Mouse (Mus musculus): Measurements from ENCODE around the gene Flt1. TPM values are rescaled to one million over a fixed set of nuclear protein-coding genes. Genes with fewer than 3 reads are reported as not detected.

The Flt1 gene
- polyA plus RNA-seq, 1 experiment from 2014 or later: 9.5 TPM

DNA sequence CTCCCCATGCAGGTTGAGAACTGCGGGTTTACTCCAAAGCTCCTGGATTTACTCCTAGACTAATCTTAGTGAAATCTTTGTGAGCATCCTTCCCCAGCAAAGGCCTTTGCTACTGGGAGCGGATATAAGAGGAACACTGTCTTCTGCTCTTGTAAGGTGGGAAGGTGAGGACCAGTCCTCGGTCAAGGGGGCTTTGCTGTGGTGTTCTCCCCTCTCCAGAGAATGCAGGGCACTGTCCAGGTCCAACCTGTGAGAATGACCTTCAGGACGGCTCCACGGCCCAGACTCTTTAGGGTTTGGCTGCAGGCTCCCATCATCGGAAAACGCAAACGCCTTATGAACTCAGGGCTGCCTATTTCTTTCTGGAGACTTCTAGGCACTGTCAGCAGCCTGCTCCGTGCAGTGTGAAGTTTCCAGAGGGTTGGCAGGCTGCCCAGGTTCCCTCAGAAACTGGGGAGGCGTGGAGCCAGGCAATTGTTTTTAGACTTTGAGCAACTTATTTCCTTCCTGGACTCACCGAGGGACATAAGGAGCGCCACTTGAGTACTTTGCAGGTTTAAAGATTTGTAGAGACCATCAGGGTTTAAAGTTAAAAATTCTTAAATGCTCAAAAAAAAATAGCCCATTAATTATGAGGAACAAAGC lies 80.7 kb downstream of the Flt1 start:
- Histone ChIP-seq H3K36me3 (replicated peaks) (no peaks in the 10 kb centered on the region), H3K4me3 (no peak overlapping the region), H3K27ac (replicated peaks) (0 out of 2 replicates have a peak overlapping the region, but pooled peaks have one; percentile 25), H3K9me3 (no peaks in the 10 kb centered on the region), H3K4me1 (peaks cover 28% of the 10 kb centered on the region), H3K27me3 (replicated peaks; ENCODE audit: low read depth, poor library complexity, severe bottlenecking) (no peaks in the 10 kb centered on the region)
- DNase-seq (ENCODE audit: low spot score): no peak
- WGBS: 79% methylated on average over 12 of the region's 12 CpGs

DNA sequence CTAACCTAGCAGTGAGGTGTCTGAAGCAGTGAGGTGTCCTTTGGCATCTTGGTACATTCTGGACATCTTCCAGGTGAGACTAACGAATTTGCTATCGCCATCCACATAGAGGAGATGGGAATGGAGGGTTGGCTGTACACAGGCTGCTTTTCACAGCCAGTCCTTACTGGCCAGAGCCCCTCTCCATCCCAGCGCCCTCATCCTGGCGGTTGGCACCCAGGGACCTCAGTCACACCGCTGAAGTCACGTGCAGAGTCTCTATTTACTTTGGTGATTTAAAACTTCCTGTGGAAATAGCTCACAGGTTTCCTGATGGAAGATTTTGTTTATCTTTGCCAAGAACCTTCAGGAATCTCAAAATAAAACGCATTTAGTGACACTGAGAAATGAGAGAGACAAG lies 84.4 kb downstream of the Flt1 start:
- WGBS: 55% methylated on average over 7 of the region's 7 CpGs
- H3K27me3 ChIP-seq (replicated peaks; ENCODE audit: low read depth, poor library complexity, severe bottlenecking): no peaks in the 10 kb centered on the region
- H3K4me3 ChIP-seq: no peak overlapping the region
- no peak overlapping the region for H3K27ac ChIP-seq (replicated peaks)
- H3K9me3 ChIP-seq: no peaks in the 10 kb centered on the region
- H3K4me1 ChIP-seq: peaks cover 32% of the 10 kb centered on the region
- H3K36me3 ChIP-seq (replicated peaks): no peaks in the 10 kb centered on the region
- DNase-seq (ENCODE audit: low spot score): no peak

- DNase-seq (ENCODE audit: low spot score): no peak
- Histone ChIP-seq H3K27me3 (replicated peaks; ENCODE audit: low read depth, poor library complexity, severe bottlenecking) (no peaks in the 10 kb centered on the region), H3K27ac (replicated peaks) (no peak overlapping the region), H3K4me3 (no peak overlapping the region), H3K9me3 (no peaks in the 10 kb centered on the region), H3K4me1 (peaks cover 23% of the 10 kb centered on the region), H3K36me3 (replicated peaks) (no peaks in the 10 kb centered on the region)
- WGBS: 91% methylated on average over 5 of the region's 5 CpGs
Measured at GRCm38 (mm10) chr5:147639940-147640339, 85.9 kb downstream of the Flt1 start.

DNA sequence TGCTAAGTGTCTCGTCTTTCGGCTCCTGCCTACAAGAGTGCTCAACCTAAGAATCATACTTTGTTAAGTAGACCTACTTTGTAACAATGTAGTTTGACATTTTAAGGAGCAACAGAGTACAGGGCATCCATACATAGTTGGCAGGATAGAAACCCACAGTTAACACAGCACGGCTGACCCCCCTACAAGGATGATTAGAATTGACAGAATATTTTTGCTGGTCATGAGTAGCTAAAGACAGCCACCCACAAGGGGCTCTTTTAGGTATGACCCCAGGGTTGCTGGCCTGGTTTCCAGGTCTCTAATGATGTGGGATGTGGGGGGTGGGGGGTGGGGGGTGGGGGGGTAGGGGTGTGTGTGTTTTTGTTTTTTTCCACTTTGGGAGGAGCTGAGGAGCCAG lies 89.1 kb downstream of the Flt1 start:
- no peak for DNase-seq (ENCODE audit: low spot score)
- H3K4me1 ChIP-seq: peaks cover 19% of the 10 kb centered on the region
- no peaks in the 10 kb centered on the region for H3K27me3 ChIP-seq (replicated peaks; ENCODE audit: low read depth, poor library complexity, severe bottlenecking)
- 74% methylated on average over 3 of the region's 3 CpGs for WGBS
- H3K9me3 ChIP-seq: no peaks in the 10 kb centered on the region
- H3K4me3 ChIP-seq: no peak overlapping the region
- no peak overlapping the region for H3K27ac ChIP-seq (replicated peaks)
- H3K36me3 ChIP-seq (replicated peaks): no peaks in the 10 kb centered on the region

GRCm38 (mm10) chr5:147635883-147636282 lies 89.9 kb downstream of the Flt1 start:
- no peak for DNase-seq (ENCODE audit: low spot score)
- 81% methylated on average over 8 of the region's 8 CpGs for WGBS
- Histone ChIP-seq H3K27ac (replicated peaks) (no peak overlapping the region), H3K9me3 (no peaks in the 10 kb centered on the region), H3K27me3 (replicated peaks; ENCODE audit: low read depth, poor library complexity, severe bottlenecking) (no peaks in the 10 kb centered on the region), H3K36me3 (replicated peaks) (no peaks in the 10 kb centered on the region), H3K4me1 (peaks cover 13% of the 10 kb centered on the region), H3K4me3 (no peak overlapping the region)

GRCm38 (mm10) chr5:147634016-147634415 lies 91.8 kb downstream of the Flt1 start:
- no peaks in the 10 kb centered on the region for H3K27me3 ChIP-seq (replicated peaks; ENCODE audit: low read depth, poor library complexity, severe bottlenecking)
- no peaks in the 10 kb centered on the region for H3K36me3 ChIP-seq (replicated peaks)
- H3K4me1 ChIP-seq: peaks cover 13% of the 10 kb centered on the region
- H3K4me3 ChIP-seq: peak overlapping the region; percentile 39
- H3K9me3 ChIP-seq: no peaks in the 10 kb centered on the region
- no peak overlapping the region for H3K27ac ChIP-seq (replicated peaks)
- 28% methylated on average over 11 of the region's 11 CpGs for WGBS
- peak; percentile 40 for DNase-seq (ENCODE audit: low spot score)

GRCm38 (mm10) chr5:147632716-147633115 lies 93.1 kb downstream of the Flt1 start:
- Histone ChIP-seq H3K4me1 (peaks cover 12% of the 10 kb centered on the region), H3K4me3 (no peak overlapping the region), H3K27me3 (replicated peaks; ENCODE audit: low read depth, poor library complexity, severe bottlenecking) (no peaks in the 10 kb centered on the region), H3K9me3 (no peaks in the 10 kb centered on the region), H3K27ac (replicated peaks) (no peak overlapping the region), H3K36me3 (replicated peaks) (no peaks in the 10 kb centered on the region)
- no peak for DNase-seq (ENCODE audit: low spot score)
- WGBS: 86% methylated on average over 4 of the region's 4 CpGs

DNA sequence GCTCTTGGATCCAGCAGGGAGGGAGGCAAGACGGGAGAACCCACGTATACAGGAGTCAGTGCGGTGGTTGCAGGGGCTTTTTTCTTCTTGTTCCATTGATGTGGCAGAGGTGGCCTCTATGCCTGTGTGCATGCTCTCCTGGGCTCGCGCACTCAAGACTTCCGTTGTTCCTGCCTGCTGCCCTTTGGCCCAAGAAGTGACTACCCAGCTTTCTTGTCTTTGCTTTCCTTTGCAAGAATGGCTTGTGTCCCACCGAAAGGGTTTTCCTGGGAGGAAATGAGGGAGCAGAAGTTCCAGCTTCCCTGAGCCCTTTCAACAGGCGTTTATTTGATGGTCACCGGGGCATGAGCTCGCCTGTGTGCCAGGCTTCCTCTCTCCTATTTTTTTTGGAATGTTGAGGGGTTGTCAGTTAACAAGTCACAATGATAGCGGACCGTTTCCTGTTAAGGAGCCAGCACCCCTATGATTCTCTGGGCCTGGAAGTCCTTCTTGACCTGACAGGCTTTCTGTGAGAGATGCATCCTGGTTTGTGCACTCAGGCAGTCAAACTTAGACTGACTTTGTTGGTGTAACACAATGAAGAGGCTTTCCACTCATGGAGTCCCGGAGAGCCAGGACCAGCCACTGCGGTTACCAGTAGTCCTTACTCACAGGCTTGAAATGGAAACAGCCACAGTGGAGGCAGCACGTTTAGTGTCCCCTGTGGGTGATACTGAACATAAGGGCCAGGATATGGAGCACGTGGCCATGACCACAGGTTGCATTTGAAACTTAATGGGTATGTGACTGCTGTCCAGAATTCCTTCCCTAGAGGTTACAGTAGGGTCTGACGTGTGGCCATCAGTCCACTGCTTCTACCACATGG lies 95.2 kb downstream of the Flt1 start:
- peaks cover 6% of the 10 kb centered on the region for H3K4me1 ChIP-seq
- no peaks in the 10 kb centered on the region for H3K27me3 ChIP-seq (replicated peaks; ENCODE audit: low read depth, poor library complexity, severe bottlenecking)
- H3K4me3 ChIP-seq: no peak overlapping the region
- no peak overlapping the region for H3K27ac ChIP-seq (replicated peaks)
- no peaks in the 10 kb centered on the region for H3K36me3 ChIP-seq (replicated peaks)
- no peak for DNase-seq (ENCODE audit: low spot score)
- WGBS: 85% methylated on average over 17 of the region's 17 CpGs
- H3K9me3 ChIP-seq: no peaks in the 10 kb centered on the region

DNA sequence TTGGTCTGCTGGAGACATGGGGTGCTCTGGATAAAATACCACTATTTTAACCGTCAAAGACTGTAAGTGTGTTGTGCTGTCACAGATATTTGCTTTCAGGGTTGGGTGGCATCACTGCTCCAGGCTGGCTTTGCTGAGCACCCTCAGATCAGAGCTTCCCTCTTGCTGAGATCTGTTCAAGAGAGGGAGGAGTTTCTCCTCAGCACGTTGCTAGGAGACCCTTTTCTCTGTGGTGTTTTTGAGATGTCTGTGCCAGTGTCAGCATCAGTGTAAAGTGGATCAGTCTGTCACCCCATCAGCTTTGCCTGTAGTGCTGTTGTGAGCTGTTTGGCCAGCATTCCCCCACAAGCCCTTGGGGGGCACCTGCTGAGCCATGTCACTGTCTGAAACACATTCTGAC lies 98.9 kb downstream of the Flt1 start:
- no peaks in the 10 kb centered on the region for H3K36me3 ChIP-seq (replicated peaks)
- H3K27me3 ChIP-seq (replicated peaks; ENCODE audit: low read depth, poor library complexity, severe bottlenecking): no peaks in the 10 kb centered on the region
- no peak overlapping the region for H3K27ac ChIP-seq (replicated peaks)
- no peak overlapping the region for H3K4me3 ChIP-seq
- DNase-seq (ENCODE audit: low spot score): no peak
- H3K4me1 ChIP-seq: no peaks in the 10 kb centered on the region
- H3K9me3 ChIP-seq: no peaks in the 10 kb centered on the region
- 67% methylated on average over 2 of the region's 2 CpGs for whole genome bisulfite sequencing

GRCm38 (mm10) chr5:147623747-147624146 lies 102.1 kb downstream of the Flt1 start:
- WGBS: 90% methylated on average over 10 of the region's 10 CpGs
- Histone ChIP-seq H3K27ac (replicated peaks) (no peak overlapping the region), H3K4me3 (no peak overlapping the region), H3K4me1 (peaks cover 15% of the 10 kb centered on the region), H3K27me3 (replicated peaks; ENCODE audit: low read depth, poor library complexity, severe bottlenecking) (no peaks in the 10 kb centered on the region), H3K9me3 (no peaks in the 10 kb centered on the region), H3K36me3 (replicated peaks) (no peaks in the 10 kb centered on the region)
- DNase-seq (ENCODE audit: low spot score): no peak

- WGBS: 18% methylated on average over 2 of the region's 2 CpGs
- peak overlapping the region; percentile 40; the same call in 1 of the 2 replicates for H3K27ac ChIP-seq (replicated peaks)
- no peaks in the 10 kb centered on the region for H3K27me3 ChIP-seq (replicated peaks; ENCODE audit: low read depth, poor library complexity, severe bottlenecking)
Measured at GRCm38 (mm10) chr5:147620178-147620577, 105.6 kb downstream of the Flt1 start.

GRCm38 (mm10) chr5:147618243-147618642 lies 107.6 kb downstream of the Flt1 start:
- H3K36me3 ChIP-seq (replicated peaks): no peaks in the 10 kb centered on the region
- peaks cover 21% of the 10 kb centered on the region for H3K4me1 ChIP-seq
- no peaks in the 10 kb centered on the region for H3K9me3 ChIP-seq
- 88% methylated on average over 10 of the region's 10 CpGs for WGBS
- H3K4me3 ChIP-seq: no peak overlapping the region
- no peak overlapping the region for H3K27ac ChIP-seq (replicated peaks)
- DNase-seq (ENCODE audit: low spot score): no peak
- H3K27me3 ChIP-seq (replicated peaks; ENCODE audit: low read depth, poor library complexity, severe bottlenecking): no peaks in the 10 kb centered on the region

More at GRCm38 (mm10) chr5:147620178-147620577, 105.6 kb downstream of the Flt1 start:
- Histone ChIP-seq H3K9me3 (no peaks in the 10 kb centered on the region), H3K4me1 (peaks cover 15% of the 10 kb centered on the region), H3K4me3 (no peak overlapping the region), H3K36me3 (replicated peaks) (no peaks in the 10 kb centered on the region)
- peak; percentile 48 for DNase-seq (ENCODE audit: low spot score)

DNA sequence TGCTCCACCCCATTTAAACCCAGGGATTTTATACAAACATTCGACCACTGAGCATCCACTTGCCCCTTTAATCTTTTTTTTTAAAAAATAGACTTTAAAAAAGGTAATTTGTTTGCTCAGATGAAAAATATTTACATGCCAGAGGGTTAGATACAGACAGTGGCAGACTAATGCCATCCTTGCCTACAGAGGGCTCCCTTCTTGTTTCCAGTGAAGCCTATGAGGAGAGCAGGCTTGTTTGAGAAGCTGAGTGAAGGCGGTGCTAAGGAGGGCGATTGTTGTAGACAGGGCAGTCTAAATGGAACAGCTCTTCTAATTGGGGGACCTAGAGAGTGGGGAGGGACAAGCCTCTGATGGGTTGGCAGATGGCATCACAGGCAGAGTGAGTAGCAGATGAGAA lies 109.4 kb downstream of the Flt1 start:
- 63% methylated on average over 3 of the region's 3 CpGs for WGBS
- DNase-seq (ENCODE audit: low spot score): no peak
- no peaks in the 10 kb centered on the region for H3K9me3 ChIP-seq
- H3K27ac ChIP-seq (replicated peaks): no peak overlapping the region
- H3K4me1 ChIP-seq: peaks cover 21% of the 10 kb centered on the region
- no peak overlapping the region for H3K4me3 ChIP-seq
- no peaks in the 10 kb centered on the region for H3K36me3 ChIP-seq (replicated peaks)
- no peaks in the 10 kb centered on the region for H3K27me3 ChIP-seq (replicated peaks; ENCODE audit: low read depth, poor library complexity, severe bottlenecking)

All from embryonic facial prominence, embryonic 10.5 days (tissue).